Mouse (Mus musculus) heart, embryonic 11.5 days (tissue): ENCODE results near the gene Cd300e. TPM values are rescaled to one million over a fixed set of nuclear protein-coding genes. Genes with fewer than 3 reads are reported as not detected.

Experiments used
- ATAC-seq: fragments of 200-750 bp; cut with Nextera tagmentation; replicated peaks from 2 replicates; pipeline ENCODE4 v1.8.0; 2017; ENCODE audit warnings: moderate library complexity; ENCODE audit not compliant: insufficient number of reproducible peaks, low FRiP score, low TSS enrichment
- H3K27ac ChIP-seq: fragments of 300-500 bp; sonication (generic); 2 replicates; pipeline ENCODE4 v1.5.1; 2014; ENCODE audit warnings: mild to moderate bottlenecking, low read depth, low read length
- H3K27me3 ChIP-seq: fragments of 300-500 bp; sonication (generic); 2 replicates; pipeline ENCODE4 v1.6.1; 2014; ENCODE audit warnings: mild to moderate bottlenecking, low read length, mixed read lengths; ENCODE audit not compliant: control insufficient read depth, insufficient read depth
- H3K36me3 ChIP-seq: fragments of 300-500 bp; sonication (generic); 2 replicates; pipeline ENCODE4 v1.6.1; 2014; ENCODE audit warnings: mild to moderate bottlenecking, low read length, moderate library complexity, mixed read lengths; ENCODE audit not compliant: control insufficient read depth, insufficient read depth
- H3K4me1 ChIP-seq: fragments of 300-500 bp; sonication (generic); 2 replicates; pipeline ENCODE4 v1.6.1; 2014; ENCODE audit warnings: low read length; ENCODE audit not compliant: control insufficient read depth, insufficient read depth
- H3K4me2 ChIP-seq: fragments of 300-500 bp; sonication (generic); 2 replicates; pipeline ENCODE4 v1.6.1; 2014; ENCODE audit warnings: mild to moderate bottlenecking, moderate library complexity
- H3K4me3 ChIP-seq: fragments of 300-500 bp; sonication (generic); 2 replicates; pipeline ENCODE4 v1.5.1; 2014; ENCODE audit warnings: low read depth, low read length
- H3K9ac ChIP-seq: fragments of 300-500 bp; sonication (generic); 2 replicates; pipeline ENCODE4 v1.6.1; 2014; ENCODE audit warnings: mild to moderate bottlenecking, low read depth, low read length, moderate library complexity
- H3K9me3 ChIP-seq: fragments of 300-500 bp; sonication (generic); replicated peaks from 2 replicates; pipeline ENCODE4 v1.6.1; 2016; ENCODE audit warnings: low read length; ENCODE audit not compliant: control insufficient read depth
- WGBS: fragments of 180-500 bp; shearing (Covaris S2); extraction: QIAGEN DNeasy Blood & Tissue Kit; methylation state at CpG from one replicate; pipeline ENCODE4 v1.1.7; 2014; ENCODE audit not compliant: insufficient replicate concordance; 5-methylcytosine and 5-hydroxymethylcytosine counted together
- polyA plus RNA-seq: library from polyadenylated mRNA; unstranded; fragments of >200 nt; fragmentation: Nextera tagmentation; extraction: Ambion mirVana; gene quantifications from 2 replicates; pipeline ENCODE4 v1.2.1, GENCODE M21; 2014

The Cd300e gene
- polyA plus RNA-seq, 1 experiment from 2014 or later = not detected

GRCm38 (mm10) chr11:115086213-115086612 lies 24.2 kb upstream of the Cd300e start:
- Histone ChIP-seq H3K36me3 (no peaks in the 10 kb centered on the region), H3K9ac (no peak overlapping the region), H3K4me3 (no peak overlapping the region), H3K27me3 (peaks cover 35% of the 10 kb centered on the region), H3K4me2 (no peak overlapping the region), H3K4me1 (no peaks in the 10 kb centered on the region), H3K9me3 (no peaks in the 10 kb centered on the region), H3K27ac (no peak overlapping the region)
- ATAC-seq = no peak
- 55% methylated on average over 7 of the region's 7 CpGs for WGBS

- H3K4me2 ChIP-seq = no peak overlapping the region
- H3K27ac ChIP-seq = no peak overlapping the region
- no peak for ATAC-seq
- 68% methylated on average over 8 of the region's 8 CpGs for WGBS
- no peak overlapping the region for H3K9ac ChIP-seq
- no peaks in the 10 kb centered on the region for H3K9me3 ChIP-seq
- H3K4me3 ChIP-seq = no peak overlapping the region
- H3K27me3 ChIP-seq = peaks cover 24% of the 10 kb centered on the region
- H3K36me3 ChIP-seq = no peaks in the 10 kb centered on the region
- H3K4me1 ChIP-seq = no peaks in the 10 kb centered on the region
Observed at GRCm38 (mm10) chr11:115085064-115085463, 23.1 kb upstream of the Cd300e start.

GRCm38 (mm10) chr11:115084595-115084994 lies 22.6 kb upstream of the Cd300e start:
- Histone ChIP-seq H3K4me3 (no peak overlapping the region), H3K4me2 (no peak overlapping the region), H3K9ac (no peak overlapping the region), H3K9me3 (no peaks in the 10 kb centered on the region), H3K27me3 (peaks cover 23% of the 10 kb centered on the region), H3K27ac (no peak overlapping the region), H3K36me3 (no peaks in the 10 kb centered on the region), H3K4me1 (no peaks in the 10 kb centered on the region)
- ATAC-seq = no peak
- 40% methylated on average over 12 of the region's 12 CpGs for WGBS

- Histone ChIP-seq H3K4me2 (no peak overlapping the region), H3K36me3 (no peaks in the 10 kb centered on the region), H3K9ac (no peak overlapping the region), H3K4me3 (no peak overlapping the region), H3K27me3 (peaks cover 20% of the 10 kb centered on the region), H3K9me3 (no peaks in the 10 kb centered on the region), H3K4me1 (no peaks in the 10 kb centered on the region), H3K27ac (no peak overlapping the region)
- 39% methylated on average over 18 of the region's 18 CpGs for WGBS
- ATAC-seq = no peak
Observed at GRCm38 (mm10) chr11:115083376-115084139, 21.6 kb upstream of the Cd300e start.

GRCm38 (mm10) chr11:115082196-115082595 lies 20.2 kb upstream of the Cd300e start:
- H3K9ac ChIP-seq = no peak overlapping the region
- 65% methylated on average over 6 of the region's 6 CpGs for WGBS
- H3K27ac ChIP-seq = no peak overlapping the region
- no peak overlapping the region for H3K4me3 ChIP-seq
- H3K4me2 ChIP-seq = no peak overlapping the region
- H3K27me3 ChIP-seq = peaks cover 20% of the 10 kb centered on the region
- no peaks in the 10 kb centered on the region for H3K36me3 ChIP-seq
- no peaks in the 10 kb centered on the region for H3K9me3 ChIP-seq
- no peaks in the 10 kb centered on the region for H3K4me1 ChIP-seq
- ATAC-seq = no peak

- H3K9ac ChIP-seq = no peak overlapping the region
- H3K4me1 ChIP-seq = no peaks in the 10 kb centered on the region
- 55% methylated on average over 3 of the region's 3 CpGs for WGBS
- no peak for ATAC-seq
- no peak overlapping the region for H3K27ac ChIP-seq
- no peak overlapping the region for H3K4me3 ChIP-seq
- no peaks in the 10 kb centered on the region for H3K9me3 ChIP-seq
- H3K27me3 ChIP-seq = peaks cover 19% of the 10 kb centered on the region
- no peaks in the 10 kb centered on the region for H3K36me3 ChIP-seq
- H3K4me2 ChIP-seq = no peak overlapping the region
Observed at GRCm38 (mm10) chr11:115081373-115081772, 19.4 kb upstream of the Cd300e start.

GRCm38 (mm10) chr11:115080886-115081285 lies 18.9 kb upstream of the Cd300e start:
- H3K9ac ChIP-seq = no peak overlapping the region
- no peak overlapping the region for H3K4me3 ChIP-seq
- H3K9me3 ChIP-seq = no peaks in the 10 kb centered on the region
- no peak for ATAC-seq
- H3K4me1 ChIP-seq = no peaks in the 10 kb centered on the region
- H3K36me3 ChIP-seq = no peaks in the 10 kb centered on the region
- peaks cover 15% of the 10 kb centered on the region for H3K27me3 ChIP-seq
- no peak overlapping the region for H3K27ac ChIP-seq
- H3K4me2 ChIP-seq = no peak overlapping the region
- WGBS = 32% methylated on average over 13 of the region's 13 CpGs

- Histone ChIP-seq H3K9ac (no peak overlapping the region), H3K9me3 (no peaks in the 10 kb centered on the region), H3K4me1 (no peaks in the 10 kb centered on the region), H3K36me3 (no peaks in the 10 kb centered on the region), H3K27ac (no peak overlapping the region), H3K27me3 (peaks cover under 1% of the 10 kb centered on the region; the same call in 1 of the 2 replicates), H3K4me2 (no peak overlapping the region), H3K4me3 (no peak overlapping the region)
- 73% methylated on average over 5 of the region's 5 CpGs for WGBS
- no peak for ATAC-seq
Observed at GRCm38 (mm10) chr11:115078680-115079079, 16.7 kb upstream of the Cd300e start.

- Histone ChIP-seq H3K27ac (no peak overlapping the region), H3K9ac (no peak overlapping the region), H3K4me1 (no peaks in the 10 kb centered on the region), H3K4me3 (no peak overlapping the region), H3K9me3 (no peaks in the 10 kb centered on the region), H3K36me3 (no peaks in the 10 kb centered on the region), H3K4me2 (no peak overlapping the region), H3K27me3 (no peaks in the 10 kb centered on the region)
- no peak for ATAC-seq
- 90% methylated on average over 1 of the region's 1 CpGs for WGBS
Observed at GRCm38 (mm10) chr11:115077436-115077835, 15.5 kb upstream of the Cd300e start.
